Mouse (Mus musculus) heart, postnatal 4 days (tissue): ENCODE measurements around the gene Ptprn2. TPM values are rescaled to one million over a fixed set of nuclear protein-coding genes. Genes with fewer than 3 reads are reported as not detected.

Experiments
- DNase-seq: peaks from one replicate; pipeline ENCODE4 v3.0.0; 2021
- microRNA-seq, 2 experiments: library from miRNA; unstranded; fragments of <30 nt; microRNA quantifications; one replicate each; pipeline ENCODE4 v1.2.0; 2021 to 2022
- total RNA-seq, 2 experiments: library from RNA; stranded (reverse); gene quantifications; 2 replicates each; pipeline ENCODE4 v1.2.3; 2021

Gene Ptprn2
- total RNA-seq, 2 experiments from 2014 or later = 0.29 to 0.34 TPM

- DNase-seq = no peak
Measured at GRCm38 (mm10) chr12:117268543-117269172, 783.1 kb downstream of the Ptprn2 start.

- no peak for DNase-seq
Measured at GRCm38 (mm10) chr12:117269310-117269709, 783.8 kb downstream of the Ptprn2 start.

- no peak for DNase-seq
Measured at GRCm38 (mm10) chr12:117270199-117270598, 784.7 kb downstream of the Ptprn2 start.

- no peak for DNase-seq
Measured at GRCm38 (mm10) chr12:117273166-117273565, 787.6 kb downstream of the Ptprn2 start.

- no peak for DNase-seq
Measured at GRCm38 (mm10) chr12:117274576-117274975, 789.1 kb downstream of the Ptprn2 start.

GRCm38 (mm10) chr12:117280790-117281189 is 795.3 kb downstream of the Ptprn2 start:
- DNase-seq = no peak

GRCm38 (mm10) chr12:117282659-117283058 is 797.1 kb downstream of the Ptprn2 start:
- DNase-seq = no peak

- DNase-seq = peak; percentile 13
Measured at GRCm38 (mm10) chr12:117287456-117287855, 801.9 kb downstream of the Ptprn2 start.

GRCm38 (mm10) chr12:117291943-117292342 is 806.4 kb downstream of the Ptprn2 start:
- no peak for DNase-seq

- DNase-seq = no peak
Measured at GRCm38 (mm10) chr12:117296792-117297191, 811.3 kb downstream of the Ptprn2 start.

- no peak for DNase-seq
Measured at GRCm38 (mm10) chr12:117299084-117299483, 813.6 kb downstream of the Ptprn2 start.

- DNase-seq = no peak
Measured at GRCm38 (mm10) chr12:117304751-117305624, 819.5 kb downstream of the Ptprn2 start.

GRCm38 (mm10) chr12:117305625-117306105 is 820.1 kb downstream of the Ptprn2 start:
- DNase-seq = no peak

GRCm38 (mm10) chr12:117312079-117312478 is 826.6 kb downstream of the Ptprn2 start:
- no peak for DNase-seq

- no peak for DNase-seq
Measured at GRCm38 (mm10) chr12:117314987-117315386, 829.5 kb downstream of the Ptprn2 start.

- no peak for DNase-seq
Measured at GRCm38 (mm10) chr12:117315661-117316060, 830.1 kb downstream of the Ptprn2 start.

GRCm38 (mm10) chr12:117318229-117318628 is 832.7 kb downstream of the Ptprn2 start:
- no peak for DNase-seq

GRCm38 (mm10) chr12:117323017-117323416 is 837.5 kb downstream of the Ptprn2 start:
- no peak for DNase-seq

Small RNA genes within 50 kb of the gene (microRNA-seq; reads per million reads assigned to microRNA genes)
- gene Mir153 = 1.6 to 2.4 reads per million in 2 experiments

Other genes with a start within 250 kb of the Ptprn2 start
- 1 to 10 TPM; 2.6 to 2.8 TPM for gene Wdr60, start 222.7 kb upstream of the Ptprn2 start, total RNA-seq
- gene Gm11027, start 210.3 kb upstream of the Ptprn2 start, total RNA-seq = not detected
- gene Esyt2, start 204.5 kb upstream of the Ptprn2 start, total RNA-seq = 10 to 100 TPM; 33.8 to 38.4 TPM
- 10 to 100 TPM; 34.6 to 36.4 TPM for gene Ncapg2, start 80.3 kb upstream of the Ptprn2 start, total RNA-seq